Mouse (Mus musculus) embryo, embryonic 11.5 days (tissue): ENCODE measurements around the gene Srebf2.
A peak's percentile ranks its signal among the peaks of the same experiment; 100 is the strongest.
"Not testable (repeated sequence)": the region's sequence is repeated elsewhere in the genome, so short reads cannot be mapped to it uniquely, and the experiment has no call there.

ENCODE experiments used
- DNase-seq: peaks from one replicate; pipeline ENCODE4 v3.0.0-alpha.2; 2012; ENCODE audit warnings: low read depth, low spot score

The Srebf2 gene

DNA sequence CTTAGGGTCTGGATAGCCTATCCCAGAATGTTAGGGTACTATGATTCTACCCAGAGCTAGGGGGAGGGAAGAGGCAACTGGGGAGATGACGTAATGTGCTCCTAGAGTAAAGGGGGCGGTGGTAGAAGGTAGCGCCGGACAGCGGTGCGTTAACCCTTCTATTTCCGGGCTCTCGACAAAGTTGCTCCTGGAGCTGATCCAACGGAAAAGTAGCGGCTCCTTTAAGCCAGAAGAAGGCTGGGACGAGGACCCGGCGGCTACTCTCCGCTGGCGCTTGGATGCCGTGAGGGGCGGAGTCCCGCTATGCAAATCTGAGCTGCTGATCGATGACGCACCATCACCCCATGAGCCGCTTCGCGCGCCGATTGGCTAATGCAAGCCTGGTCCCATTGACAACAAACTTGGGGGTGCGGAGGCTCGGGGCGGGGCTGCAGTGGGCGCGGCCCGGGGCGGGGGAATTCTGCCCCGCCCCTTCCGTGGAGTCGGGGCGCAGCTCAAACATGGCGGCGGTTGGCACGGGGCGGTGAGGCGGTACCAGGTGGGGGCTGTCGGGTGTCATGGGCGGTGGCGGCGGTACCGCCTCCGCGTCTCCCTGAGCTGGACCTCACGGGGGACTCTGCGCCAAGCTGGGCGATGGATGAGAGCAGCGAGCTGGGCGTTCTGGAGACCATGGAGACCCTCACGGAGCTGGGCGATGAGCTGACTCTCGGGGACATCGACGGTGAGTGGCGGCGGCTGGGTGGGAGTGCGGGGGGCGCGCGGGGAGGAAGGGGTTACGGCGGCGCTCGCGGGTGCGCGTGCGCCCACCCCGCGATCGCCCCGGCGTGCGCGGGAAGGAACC, at the start of gene Srebf2:
TSS of gene Srebf2 (plus strand) at position 412 of the 841 bp plus-strand sequence.
- DNase-seq = peak; percentile 100

- DNase-seq = peak; percentile 20
Measured at GRCm38 (mm10) chr15:82106953-82107555, 39.9 kb upstream of the Srebf2 start.

- DNase-seq = no peak
Measured at GRCm38 (mm10) chr15:82120544-82120943, 26.4 kb upstream of the Srebf2 start.

GRCm38 (mm10) chr15:82126690-82127089, 20.3 kb upstream of the Srebf2 start:
- DNase-seq = not testable (repeated sequence)

DNA sequence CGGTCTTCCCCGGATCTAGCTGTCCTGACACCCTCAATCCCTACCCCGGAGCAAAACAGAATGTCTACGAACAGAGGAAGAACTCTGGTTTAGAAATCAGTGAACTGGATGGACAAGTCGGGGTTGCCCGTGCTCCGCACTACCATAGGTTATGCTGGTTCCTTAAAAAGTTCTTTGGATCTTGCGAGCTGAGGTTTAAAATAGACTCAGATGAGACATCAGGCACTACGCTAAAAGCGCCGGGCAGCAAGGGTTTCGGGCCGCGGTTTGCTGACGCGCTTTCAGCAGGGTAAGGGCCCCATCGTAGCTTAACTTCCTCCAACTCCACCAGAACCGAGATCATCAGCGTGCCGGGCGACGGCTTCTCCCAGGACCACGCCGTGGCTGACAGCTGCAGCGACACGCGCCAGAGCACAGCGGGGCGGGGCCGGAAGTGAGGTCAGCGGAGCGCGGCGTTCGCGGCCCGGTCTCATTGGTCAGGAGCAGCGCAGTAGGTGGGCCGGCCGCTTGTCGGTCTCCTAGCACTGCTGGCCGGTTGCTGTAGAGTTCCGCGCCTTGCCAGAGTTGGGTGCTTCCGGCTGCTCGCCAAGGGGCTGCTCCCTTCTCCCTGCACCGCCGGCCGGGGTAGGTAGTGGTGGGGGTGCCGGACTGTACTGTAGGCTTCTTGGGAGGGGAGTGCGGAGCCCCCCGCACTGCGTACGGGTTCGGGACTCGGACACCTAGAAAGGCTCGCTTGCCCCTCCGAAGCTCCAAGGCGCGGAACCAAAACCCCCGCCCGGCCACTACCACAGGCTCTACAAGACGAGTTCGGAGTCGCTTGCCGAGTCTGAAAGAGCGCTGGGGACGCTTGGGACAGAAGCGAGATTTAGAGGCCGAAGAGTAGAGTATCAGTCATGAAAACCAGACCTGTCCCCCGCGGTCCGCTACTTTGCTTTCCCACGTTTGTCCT, 19.3 kb upstream of the Srebf2 start, which contains the start of gene Ccdc134:
TSS of gene Ccdc134 (plus strand) at position 497 of the 949 bp plus-strand sequence.
- DNase-seq = peak; percentile 88

GRCm38 (mm10) chr15:82128398-82128797, 18.6 kb upstream of the Srebf2 start:
- DNase-seq = no peak

GRCm38 (mm10) chr15:82130599-82130998, 16.4 kb upstream of the Srebf2 start:
- DNase-seq = no peak

GRCm38 (mm10) chr15:82135372-82135771, 11.6 kb upstream of the Srebf2 start:
- no peak for DNase-seq

GRCm38 (mm10) chr15:82138565-82138964, 8.4 kb upstream of the Srebf2 start:
- no peak for DNase-seq

DNA sequence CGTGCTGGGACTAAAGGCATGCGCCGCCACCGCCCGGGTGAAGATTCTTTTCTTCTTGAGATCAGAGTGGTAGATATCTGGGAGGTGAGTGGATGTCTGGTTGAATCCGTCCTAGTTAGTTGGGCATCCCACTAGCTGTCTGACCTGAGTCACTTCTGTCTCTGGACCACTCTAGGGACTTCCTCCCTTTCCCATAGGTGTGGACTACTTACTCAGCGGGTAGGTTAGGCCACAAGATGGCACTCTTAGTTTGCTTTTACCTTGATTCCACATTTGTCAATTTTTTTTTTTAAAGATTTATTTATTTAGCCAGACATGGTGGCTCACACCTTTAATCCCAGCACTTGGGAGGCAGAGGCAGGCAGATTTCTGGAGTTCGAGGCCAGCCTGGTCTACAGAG, 7.8 kb upstream of the Srebf2 start:
- no peak for DNase-seq

DNA sequence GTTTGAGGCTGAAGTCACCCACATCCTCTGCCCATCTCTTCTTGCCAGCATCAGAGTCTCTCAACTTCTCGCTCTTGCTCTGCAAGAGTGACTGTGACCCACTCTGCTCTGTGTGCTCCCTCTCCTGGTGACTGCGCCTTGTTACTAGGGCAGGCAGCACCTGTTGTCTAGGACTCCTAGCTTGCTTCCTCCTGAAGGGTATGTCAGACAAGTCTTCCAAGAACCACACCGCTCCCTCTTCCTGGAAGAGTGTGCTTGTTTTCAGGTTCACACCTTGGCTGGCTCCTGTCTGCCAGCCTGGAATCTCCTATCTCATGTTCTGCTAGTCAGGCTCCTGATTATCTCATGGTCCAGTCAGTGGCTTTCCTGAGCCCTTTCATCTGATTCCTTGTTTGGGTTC, 6.6 kb upstream of the Srebf2 start:
- no peak for DNase-seq

GRCm38 (mm10) chr15:82144157-82144556, 2.8 kb upstream of the Srebf2 start:
- DNase-seq = no peak

GRCm38 (mm10) chr15:82145408-82145807, 1.6 kb upstream of the Srebf2 start:
- no peak for DNase-seq

DNA sequence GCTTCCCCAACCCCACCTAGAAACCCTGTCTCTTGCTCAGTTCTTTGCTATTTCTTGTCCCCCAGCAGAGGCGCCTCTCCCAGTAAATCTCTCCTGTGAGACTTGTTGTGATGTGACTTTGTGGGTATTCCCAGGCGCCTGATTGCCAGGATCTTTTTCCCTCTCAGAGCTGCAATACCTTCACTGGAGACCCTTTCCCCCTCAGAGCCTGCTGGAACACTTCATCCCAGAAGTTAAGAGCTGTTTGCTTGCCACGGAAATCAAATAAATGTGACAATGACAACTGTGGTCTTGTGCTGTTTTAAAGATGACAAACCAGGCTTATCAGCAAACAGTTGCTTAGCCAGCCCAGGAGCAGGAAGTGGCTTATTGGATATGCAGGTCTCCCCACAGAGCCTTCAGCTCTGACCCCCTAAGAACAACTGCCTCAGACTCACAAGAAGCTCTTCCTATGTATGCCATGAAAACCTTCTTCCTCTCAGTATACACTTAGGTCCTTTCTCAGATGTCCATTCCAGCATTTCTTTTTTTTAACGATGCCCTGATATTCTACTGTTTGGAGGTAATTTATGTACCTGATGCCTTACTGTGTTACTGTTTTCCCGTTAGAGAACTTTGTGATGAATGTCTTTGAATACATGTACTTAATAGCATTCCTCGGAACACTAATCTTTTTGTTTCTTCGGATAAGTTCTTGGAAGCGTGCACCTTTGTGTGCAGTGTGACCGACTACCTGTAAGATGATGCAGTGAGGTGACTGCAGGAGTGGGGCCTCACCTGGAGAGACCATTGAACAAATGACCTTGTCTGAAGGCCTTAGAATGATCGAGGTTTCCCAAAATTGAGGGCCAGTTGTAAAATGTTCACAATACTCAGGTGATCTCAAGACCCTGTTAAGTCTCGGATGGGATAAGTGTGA, 871 bp upstream of the Srebf2 start:
- DNase-seq = no peak

DNA sequence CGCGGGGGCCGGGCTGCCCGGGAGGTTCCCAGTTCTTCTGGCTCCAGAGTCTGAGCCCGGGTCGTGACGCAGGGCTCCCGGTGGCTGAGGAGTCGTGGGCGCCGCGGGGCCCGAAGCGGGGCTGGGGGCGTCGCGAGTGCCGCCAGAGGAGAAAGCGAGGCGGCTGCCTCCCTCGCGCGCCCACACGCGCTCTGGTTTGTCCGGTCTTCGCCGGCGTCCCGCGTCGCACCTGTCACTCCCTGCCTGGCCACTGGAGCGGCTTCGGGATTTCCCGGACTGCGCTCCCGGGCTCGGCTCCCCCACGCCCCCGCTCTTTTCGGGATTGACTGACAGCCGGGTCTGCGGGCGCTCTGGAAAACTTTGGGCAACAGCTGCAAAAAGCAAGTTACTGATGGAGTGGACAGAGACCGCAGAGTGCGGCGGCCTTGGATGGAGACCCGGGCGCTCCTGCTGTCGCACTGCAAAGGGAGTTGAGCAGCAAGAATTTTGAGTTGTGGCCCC, 680 bp downstream of the Srebf2 start:
- DNase-seq = no peak

DNA sequence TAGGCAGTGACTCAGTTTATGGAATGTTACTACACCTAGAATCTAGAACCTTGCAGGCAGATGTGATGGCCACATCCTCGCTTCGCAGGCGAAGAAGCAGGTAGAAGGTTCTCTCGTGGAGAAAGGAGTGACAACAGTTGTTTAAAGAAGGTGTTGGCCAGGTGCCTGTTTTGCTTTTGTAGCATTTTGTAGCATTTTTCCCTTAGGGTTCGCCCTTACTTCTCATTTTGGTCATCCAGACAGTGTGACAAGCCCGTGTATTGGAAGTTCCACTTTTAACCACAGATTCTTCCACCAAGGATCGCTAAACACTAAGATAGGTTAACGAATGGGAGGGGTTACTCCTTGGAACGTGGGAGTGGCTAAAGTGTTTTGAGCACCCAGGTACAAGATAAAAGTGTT, 1.5 kb downstream of the Srebf2 start:
- DNase-seq = no peak

DNA sequence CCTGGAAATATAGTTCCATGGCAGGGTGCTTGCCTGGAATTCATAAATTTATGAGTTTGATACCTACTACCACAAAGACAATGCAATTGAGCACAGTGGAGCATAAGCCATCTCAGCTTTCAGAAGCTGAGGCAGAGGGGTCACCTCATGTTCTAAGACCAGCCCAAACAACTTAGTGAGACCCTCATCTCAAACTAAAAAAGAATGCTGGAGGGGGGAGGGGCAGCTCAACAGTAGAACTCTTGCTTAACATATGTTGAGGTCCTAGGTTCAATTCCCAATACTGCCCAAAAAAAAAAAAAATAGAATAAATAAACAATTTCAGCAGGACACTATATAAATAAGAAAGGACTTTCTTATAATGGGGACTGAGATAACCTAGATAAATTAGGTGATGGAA, 3.1 kb downstream of the Srebf2 start:
- no peak for DNase-seq

GRCm38 (mm10) chr15:82151176-82151575, 4.2 kb downstream of the Srebf2 start:
- no peak for DNase-seq

DNA sequence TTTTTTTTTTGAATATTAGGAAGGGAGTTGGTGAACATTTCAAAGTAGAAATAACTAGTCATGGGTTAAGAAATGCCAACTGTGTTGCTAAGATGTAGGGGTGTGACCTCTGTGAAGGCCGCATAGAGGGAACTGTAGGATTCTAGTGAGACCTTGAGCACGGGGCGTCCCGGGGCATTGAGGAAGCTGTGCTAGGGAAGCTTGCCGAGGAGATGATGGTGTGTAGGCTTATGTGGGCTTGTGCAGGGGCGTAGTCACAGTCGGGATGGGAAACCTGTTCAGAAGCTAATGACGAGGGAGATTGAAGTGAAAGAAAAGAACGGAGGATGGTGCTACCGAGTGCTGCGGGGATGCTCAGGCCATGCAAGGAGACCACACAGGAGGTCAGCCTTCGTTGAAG, 5.0 kb downstream of the Srebf2 start:
- DNase-seq = no peak

- DNase-seq = no peak
Measured at GRCm38 (mm10) chr15:82152435-82152834, 5.5 kb downstream of the Srebf2 start.

- DNase-seq = no peak
Measured at GRCm38 (mm10) chr15:82156298-82156697, 9.3 kb downstream of the Srebf2 start.
